Mouse (Mus musculus) kidney, postnatal 0 days (tissue): ENCODE measurements around the gene Ckm. TPM values are rescaled to one million over a fixed set of nuclear protein-coding genes. Genes with fewer than 3 reads are reported as not detected.
A peak's percentile ranks its signal among the peaks of the same experiment; 100 is the strongest.

ENCODE experiments used
- ATAC-seq: fragments of 200-750 bp; cut with Nextera tagmentation; replicated peaks from 2 replicates; pipeline ENCODE4 v1.8.0; 2017; ENCODE audit warnings: low read depth, moderate number of reproducible peaks, moderate TSS enrichment, moderate library complexity; ENCODE audit not compliant: low FRiP score
- DNase-seq: peaks from one replicate; pipeline ENCODE4 v3.0.0-alpha.2; 2016; ENCODE audit warnings: low spot score
- H3K27ac ChIP-seq: fragments of 300-500 bp; sonication (generic); 2 replicates; pipeline ENCODE4 v1.5.1; 2014; ENCODE audit warnings: mild to moderate bottlenecking
- H3K27me3 ChIP-seq: fragments of 300-500 bp; sonication (generic); 2 replicates; pipeline ENCODE4 v1.6.1; 2014; ENCODE audit warnings: low read length, mixed read lengths; ENCODE audit not compliant: insufficient read depth
- H3K36me3 ChIP-seq: fragments of 300-500 bp; sonication (generic); 2 replicates; pipeline ENCODE4 v1.6.1; 2014; ENCODE audit warnings: low read length, mixed read lengths; ENCODE audit not compliant: insufficient read depth
- H3K4me1 ChIP-seq: fragments of 300-500 bp; sonication (generic); replicated peaks from 2 replicates; pipeline ENCODE4 v1.6.1; 2014; ENCODE audit warnings: antibody characterized with exemption, low read length, mixed read lengths; ENCODE audit not compliant: insufficient read depth
- H3K4me2 ChIP-seq: fragments of 300-500 bp; sonication (generic); 2 replicates; pipeline ENCODE4 v1.6.1; 2014; ENCODE audit warnings: mild to moderate bottlenecking, low read length, moderate library complexity, mixed read lengths
- H3K4me3 ChIP-seq: fragments of 300-500 bp; sonication (generic); replicated peaks from 2 replicates; pipeline ENCODE4 v1.5.1; 2014; ENCODE audit warnings: low read depth, low read length
- H3K9ac ChIP-seq: fragments of 300-500 bp; sonication (generic); 2 replicates; pipeline ENCODE4 v1.6.1; 2014; ENCODE audit warnings: low read depth, low read length
- H3K9me3 ChIP-seq: fragments of 300-500 bp; sonication (generic); replicated peaks from 2 replicates; pipeline ENCODE4 v1.6.1; 2016; ENCODE audit warnings: low read length, inconsistent platforms, mixed read lengths
- CTCF ChIP-seq: IDR thresholded peaks from 2 replicates; pipeline ENCODE4 v1.5.1; 2016; ENCODE audit warnings: antibody characterized with exemption, low read depth, mild to moderate bottlenecking, moderate library complexity
- WGBS: fragments of 180-500 bp; shearing (Covaris S2); extraction: QIAGEN DNeasy Blood & Tissue Kit; methylation state at CpG from one replicate; pipeline ENCODE4 v1.1.7; 2014; 5-methylcytosine and 5-hydroxymethylcytosine counted together
- polyA plus RNA-seq: library from polyadenylated mRNA; unstranded; fragments of >200 nt; fragmentation: Nextera tagmentation; extraction: Ambion mirVana; gene quantifications from 2 replicates; pipeline ENCODE4 v1.2.1, GENCODE M21; 2015

The Ckm gene
- polyA plus RNA-seq, 1 experiment from 2014 or later, result 1.2 TPM

DNA sequence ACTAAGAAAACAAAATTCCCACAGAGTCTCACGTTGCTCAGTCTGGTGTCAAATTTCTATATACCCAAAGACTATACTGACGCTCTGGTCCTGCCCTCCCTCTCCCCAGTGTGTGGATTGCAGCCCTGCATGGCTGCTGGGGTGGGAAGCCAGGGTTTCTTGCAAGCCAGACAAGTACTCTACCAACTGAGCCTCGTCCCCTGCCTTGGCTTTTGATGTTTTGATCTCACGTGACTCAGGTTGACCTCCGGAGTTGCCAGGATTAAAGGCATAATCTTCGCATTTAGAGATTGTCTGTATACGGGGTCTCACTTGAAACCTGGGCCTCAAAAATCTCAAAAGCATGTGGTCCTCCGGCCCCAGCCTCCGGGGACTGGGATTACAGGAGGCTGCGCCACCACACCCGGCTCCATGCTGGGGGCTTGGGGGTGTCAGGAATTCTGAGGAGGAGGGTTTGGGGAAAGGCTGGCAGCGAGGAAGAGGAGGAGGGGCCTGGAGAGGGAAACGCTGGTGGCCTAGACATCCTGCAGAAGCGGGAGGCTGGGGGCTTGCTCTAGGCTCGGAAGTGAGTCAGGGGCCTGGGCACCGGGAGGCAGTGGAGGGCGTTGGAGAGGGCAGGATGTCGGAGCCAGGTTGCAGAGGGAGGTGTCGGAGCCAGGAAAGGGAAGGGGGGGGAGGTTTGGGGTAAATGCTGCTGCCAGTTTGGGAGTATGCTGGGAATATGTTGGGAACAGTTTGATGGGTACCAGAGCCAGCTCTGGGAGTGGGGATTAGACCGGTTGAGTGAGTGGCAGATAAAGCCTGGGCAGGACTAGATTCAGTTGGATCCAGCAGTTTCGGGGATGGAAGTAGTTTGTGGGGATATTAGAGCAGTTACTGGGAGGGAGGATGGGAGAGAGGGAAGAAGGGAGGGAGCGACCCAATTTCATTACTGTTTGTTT lies 60.1 kb downstream of the Ckm start:
- TF ChIP-seq CTCF, result no peak

DNA sequence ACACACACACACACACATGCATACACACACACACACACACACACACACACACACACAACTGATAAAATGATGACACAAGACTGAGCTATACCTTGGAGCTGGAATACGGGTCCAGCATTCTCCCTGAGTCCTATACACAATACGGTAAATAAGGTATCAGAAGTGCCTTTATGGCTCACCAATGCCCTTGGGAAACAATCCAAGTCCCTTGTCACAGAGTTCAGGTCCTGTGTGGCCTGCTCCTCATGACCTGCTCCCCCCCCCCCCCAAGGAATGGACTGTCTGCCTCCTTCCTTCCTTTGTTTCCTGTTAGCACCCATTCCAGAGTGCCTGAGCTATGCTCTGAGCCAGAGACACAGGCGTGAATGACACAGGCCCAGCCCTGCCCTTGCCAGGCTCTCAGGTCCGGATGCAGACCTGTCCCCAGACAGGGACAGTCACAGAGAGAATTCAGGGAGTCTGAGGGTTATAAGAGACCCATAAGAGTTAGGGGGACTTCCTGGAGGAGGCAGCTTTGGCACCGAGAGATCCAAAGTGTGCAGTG lies 62.1 kb downstream of the Ckm start:
- 65% methylated on average over 5 of the region's 5 CpGs for WGBS
- H3K9me3 ChIP-seq, result no peaks in the 10 kb centered on the region
- H3K4me2 ChIP-seq, result no peak overlapping the region
- H3K27ac ChIP-seq, result no peak overlapping the region
- H3K4me3 ChIP-seq, result no peak overlapping the region
- peaks cover 8% of the 10 kb centered on the region for H3K27me3 ChIP-seq
- TF ChIP-seq CTCF, result no peak
- H3K36me3 ChIP-seq, result no peaks in the 10 kb centered on the region
- no peak overlapping the region for H3K9ac ChIP-seq
- no peaks in the 10 kb centered on the region for H3K4me1 ChIP-seq
- ATAC-seq (no peak), DNase-seq (no peak)

More for the DNA sequence above, 60.1 kb downstream of the Ckm start:
- Histone ChIP-seq H3K4me1 (no peaks in the 10 kb centered on the region), H3K9ac (peak overlapping the region; percentile 44; the same call in 1 of the 2 replicates), H3K4me3 (peak overlapping the region; percentile 11; the same call in 1 of the 2 replicates), H3K27me3 (peaks cover 5% of the 10 kb centered on the region; the same call in 1 of the 2 replicates), H3K9me3 (no peaks in the 10 kb centered on the region), H3K36me3 (no peaks in the 10 kb centered on the region), H3K27ac (0 out of 2 replicates have a peak overlapping the region, but pooled peaks have one; percentile 2), H3K4me2 (peak overlapping the region; percentile 32)
- WGBS, result 12% methylated on average over 22 of the region's 22 CpGs
- DNase-seq (peak; percentile 62), ATAC-seq (no peak)

DNA sequence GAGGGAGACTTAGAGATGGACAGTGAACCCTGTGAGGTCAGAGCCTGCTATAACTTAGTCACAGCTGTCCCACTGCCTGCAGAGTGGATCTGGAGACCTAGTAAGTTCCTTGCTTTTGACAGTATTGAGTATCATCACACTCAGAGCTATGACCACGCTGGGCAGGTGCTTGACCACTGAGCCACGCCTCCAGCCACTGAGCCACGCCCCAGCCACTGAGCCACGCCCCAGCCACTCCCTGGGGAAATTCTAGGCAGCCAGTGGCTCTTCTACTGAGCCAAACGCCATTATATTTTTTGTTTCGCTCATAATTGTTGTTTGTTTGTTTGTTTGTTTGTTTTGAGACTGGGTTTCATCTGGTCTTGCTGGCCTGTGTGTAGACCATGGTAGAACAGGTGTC lies 63.1 kb downstream of the Ckm start:
- no peak overlapping the region for H3K9ac ChIP-seq
- ATAC-seq, result no peak
- H3K4me1 ChIP-seq, result no peaks in the 10 kb centered on the region
- no peak for DNase-seq
- H3K27me3 ChIP-seq, result peaks cover 8% of the 10 kb centered on the region
- no peak overlapping the region for H3K4me3 ChIP-seq
- no peak overlapping the region for H3K4me2 ChIP-seq
- TF ChIP-seq CTCF, result no peak
- H3K9me3 ChIP-seq, result no peaks in the 10 kb centered on the region
- no peak overlapping the region for H3K27ac ChIP-seq
- WGBS, result 35% methylated on average over 6 of the region's 6 CpGs
- H3K36me3 ChIP-seq, result no peaks in the 10 kb centered on the region

DNA sequence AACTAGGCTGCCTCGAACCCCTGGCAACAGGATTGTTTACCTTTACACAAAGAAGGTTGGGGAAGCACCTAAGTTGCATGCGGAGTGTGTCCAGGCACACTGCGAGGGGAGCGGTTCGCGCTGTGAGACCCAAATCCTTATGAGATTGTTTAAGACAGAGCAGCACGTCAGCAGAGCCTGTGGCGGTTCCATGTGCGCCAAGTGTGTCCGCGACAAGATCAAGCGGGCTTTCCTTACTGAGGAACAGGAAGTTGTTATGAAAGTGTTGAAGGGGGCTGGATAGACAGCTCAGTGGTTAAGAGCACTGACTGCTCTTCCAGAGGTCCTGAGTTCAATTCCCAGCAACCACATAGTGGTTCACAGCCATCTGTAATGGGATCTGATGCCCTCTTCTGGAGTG lies 63.7 kb downstream of the Ckm start:
- H3K4me1 ChIP-seq, result no peaks in the 10 kb centered on the region
- no peaks in the 10 kb centered on the region for H3K9me3 ChIP-seq
- H3K4me3 ChIP-seq, result no peak overlapping the region
- H3K9ac ChIP-seq, result no peak overlapping the region
- ATAC-seq, result no peak
- H3K27me3 ChIP-seq, result peaks cover 14% of the 10 kb centered on the region
- no peak for TF ChIP-seq CTCF
- H3K27ac ChIP-seq, result no peak overlapping the region
- no peak for DNase-seq
- H3K4me2 ChIP-seq, result no peak overlapping the region
- no peaks in the 10 kb centered on the region for H3K36me3 ChIP-seq
- WGBS, result 64% methylated on average over 12 of the region's 12 CpGs

- no peak overlapping the region for H3K9ac ChIP-seq
- H3K4me2 ChIP-seq, result 0 out of 2 replicates have a peak overlapping the region, but pooled peaks have one; percentile 3
- no peaks in the 10 kb centered on the region for H3K9me3 ChIP-seq
- H3K27me3 ChIP-seq, result peaks cover 19% of the 10 kb centered on the region
- no peak overlapping the region for H3K27ac ChIP-seq
- no peak for ATAC-seq
- DNase-seq, result no peak
- H3K36me3 ChIP-seq, result no peaks in the 10 kb centered on the region
- H3K4me3 ChIP-seq, result no peak overlapping the region
- H3K4me1 ChIP-seq, result no peaks in the 10 kb centered on the region; the same call in 1 of the 2 replicates
- no peak for TF ChIP-seq CTCF
- WGBS, result 25% methylated on average over 23 of the region's 23 CpGs
These were observed 64.8 kb downstream of the Ckm start for GRCm38 (mm10) chr7:19469404-19469803.

GRCm38 (mm10) chr7:19470308-19470707 lies 65.7 kb downstream of the Ckm start:
- no peak overlapping the region for H3K4me2 ChIP-seq
- 28% methylated on average over 14 of the region's 14 CpGs for WGBS
- no peak overlapping the region for H3K27ac ChIP-seq
- ATAC-seq, result no peak
- H3K4me3 ChIP-seq, result no peak overlapping the region
- DNase-seq, result no peak
- TF ChIP-seq CTCF, result no peak
- H3K36me3 ChIP-seq, result no peaks in the 10 kb centered on the region
- no peak overlapping the region for H3K9ac ChIP-seq
- H3K27me3 ChIP-seq, result peaks cover 19% of the 10 kb centered on the region
- H3K9me3 ChIP-seq, result no peaks in the 10 kb centered on the region
- no peaks in the 10 kb centered on the region; the same call in 1 of the 2 replicates for H3K4me1 ChIP-seq
